Mouse (Mus musculus): ENCODE data around the gene Ddx39. TPM values are rescaled to one million over a fixed set of nuclear protein-coding genes. Genes with fewer than 3 reads are reported as not detected.
A peak's percentile ranks its signal among the peaks of the same experiment; 100 is the strongest.

Ddx39 gene
- polyA plus RNA-seq, 1 experiment from 2014 or later: 150 TPM

- peak overlapping the region; percentile 94 for H3K4me2 ChIP-seq (ENCODE audit: low read depth, low read length)
- H3K4me3 ChIP-seq (ENCODE audit: low read length): peak overlapping the region; percentile 92
- peak overlapping the region; percentile 84 for H3K27ac ChIP-seq (ENCODE audit: low read length)
- WGBS: 46% methylated on average over 19 of the region's 19 CpGs
- peaks cover 19% of the 10 kb centered on the region for H3K4me1 ChIP-seq (replicated peaks; ENCODE audit: control insufficient read depth, insufficient read depth, low read length)
- peak overlapping the region; percentile 99 for H3K9ac ChIP-seq (ENCODE audit: low read length)
- no peaks in the 10 kb centered on the region; the same call in 1 of the 2 replicates for H3K9me3 ChIP-seq (ENCODE audit: control insufficient read depth, low read length)
- no peaks in the 10 kb centered on the region for H3K36me3 ChIP-seq (ENCODE audit: control insufficient read depth, insufficient read depth, low read length)
- no peak for ATAC-seq (ENCODE audit: low read depth)
- no peaks in the 10 kb centered on the region for H3K27me3 ChIP-seq (ENCODE audit: control insufficient read depth, insufficient read depth, low read depth, low read length)
Measured at GRCm38 (mm10) chr8:83697374-83698220, 17.4 kb upstream of the Ddx39 start.

GRCm38 (mm10) chr8:83698291-83698660 is 16.7 kb upstream of the Ddx39 start:
- peak overlapping the region; percentile 84 for H3K27ac ChIP-seq (ENCODE audit: low read length)
- H3K4me2 ChIP-seq (ENCODE audit: low read depth, low read length): peak overlapping the region; percentile 94
- H3K4me1 ChIP-seq (replicated peaks; ENCODE audit: control insufficient read depth, insufficient read depth, low read length): peaks cover 19% of the 10 kb centered on the region
- H3K9me3 ChIP-seq (ENCODE audit: control insufficient read depth, low read length): no peaks in the 10 kb centered on the region; the same call in 1 of the 2 replicates
- H3K9ac ChIP-seq (ENCODE audit: low read length): peak overlapping the region; percentile 99
- no peaks in the 10 kb centered on the region for H3K27me3 ChIP-seq (ENCODE audit: control insufficient read depth, insufficient read depth, low read depth, low read length)
- WGBS: 4% methylated on average over 15 of the region's 15 CpGs
- H3K36me3 ChIP-seq (ENCODE audit: control insufficient read depth, insufficient read depth, low read length): no peaks in the 10 kb centered on the region
- peak; percentile 12; the same call in 1 of the 2 replicates for ATAC-seq (ENCODE audit: low read depth)
- H3K4me3 ChIP-seq (ENCODE audit: low read length): peak overlapping the region; percentile 92

- Histone ChIP-seq H3K27me3 (ENCODE audit: control insufficient read depth, insufficient read depth, low read depth, low read length) (no peaks in the 10 kb centered on the region), H3K4me3 (ENCODE audit: low read length) (peak within 1 kb of the TSS; percentile 92), H3K4me2 (ENCODE audit: low read depth, low read length) (peak within 1 kb of the TSS; percentile 94), H3K9ac (ENCODE audit: low read length) (peak within 1 kb of the TSS; percentile 99), H3K27ac (ENCODE audit: low read length) (peak within 1 kb of the TSS; percentile 84), H3K36me3 (ENCODE audit: control insufficient read depth, insufficient read depth, low read length) (no peaks in the 10 kb centered on the region), H3K4me1 (replicated peaks; ENCODE audit: control insufficient read depth, insufficient read depth, low read length) (peaks cover 19% of the 10 kb centered on the region), H3K9me3 (ENCODE audit: control insufficient read depth, low read length) (no peaks in the 10 kb centered on the region; the same call in 1 of the 2 replicates)
- WGBS: under 1% methylated on average over 58 of the region's 85 CpGs
- peak; percentile 96 for ATAC-seq (ENCODE audit: low read depth)
Measured at GRCm38 (mm10) chr8:83698661-83699453, 16.1 kb upstream of the Ddx39 start, which contains the start of gene Pkn1. Gene Pkn1 (minus strand): TSS chr8:83699179.

DNA sequence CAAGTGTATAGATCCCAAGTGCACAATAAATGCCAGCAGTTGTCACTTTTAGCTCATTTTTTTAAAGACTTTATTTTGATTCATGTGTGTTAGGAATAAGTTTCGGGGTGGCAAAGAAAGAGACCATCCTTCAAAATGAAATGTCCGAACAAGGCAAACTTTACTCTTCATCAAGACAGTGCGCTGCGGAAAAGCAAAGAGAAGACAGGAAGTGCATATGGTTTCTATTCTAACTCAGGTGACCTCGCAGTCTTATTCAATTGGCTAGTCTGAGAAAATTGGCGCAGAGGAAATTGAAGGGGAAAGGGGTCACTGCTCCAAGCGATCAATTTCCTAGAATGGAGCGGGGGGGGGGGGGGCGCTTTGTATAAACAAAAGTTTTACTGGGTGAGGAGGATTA is 15.4 kb upstream of the Ddx39 start:
- Histone ChIP-seq H3K4me2 (ENCODE audit: low read depth, low read length) (peak overlapping the region; percentile 94), H3K27ac (ENCODE audit: low read length) (peak overlapping the region; percentile 84), H3K9ac (ENCODE audit: low read length) (peak overlapping the region; percentile 99), H3K9me3 (ENCODE audit: control insufficient read depth, low read length) (no peaks in the 10 kb centered on the region; the same call in 1 of the 2 replicates), H3K36me3 (ENCODE audit: control insufficient read depth, insufficient read depth, low read length) (no peaks in the 10 kb centered on the region), H3K4me1 (replicated peaks; ENCODE audit: control insufficient read depth, insufficient read depth, low read length) (peaks cover 19% of the 10 kb centered on the region), H3K4me3 (ENCODE audit: low read length) (peak overlapping the region; percentile 92), H3K27me3 (ENCODE audit: control insufficient read depth, insufficient read depth, low read depth, low read length) (no peaks in the 10 kb centered on the region)
- WGBS: 17% methylated on average over 9 of the region's 9 CpGs
- no peak for ATAC-seq (ENCODE audit: low read depth)

- WGBS: 73% methylated on average over 9 of the region's 9 CpGs
- H3K9me3 ChIP-seq (ENCODE audit: control insufficient read depth, low read length): no peaks in the 10 kb centered on the region; the same call in 1 of the 2 replicates
- H3K9ac ChIP-seq (ENCODE audit: low read length): no peak overlapping the region
- no peaks in the 10 kb centered on the region for H3K27me3 ChIP-seq (ENCODE audit: control insufficient read depth, insufficient read depth, low read depth, low read length)
- H3K4me3 ChIP-seq (ENCODE audit: low read length): no peak overlapping the region
- no peaks in the 10 kb centered on the region for H3K36me3 ChIP-seq (ENCODE audit: control insufficient read depth, insufficient read depth, low read length)
- no peak overlapping the region for H3K27ac ChIP-seq (ENCODE audit: low read length)
- H3K4me1 ChIP-seq (replicated peaks; ENCODE audit: control insufficient read depth, insufficient read depth, low read length): peaks cover 19% of the 10 kb centered on the region
- no peak overlapping the region for H3K4me2 ChIP-seq (ENCODE audit: low read depth, low read length)
- ATAC-seq (ENCODE audit: low read depth): no peak
Measured at GRCm38 (mm10) chr8:83700423-83701085, 14.4 kb upstream of the Ddx39 start.

GRCm38 (mm10) chr8:83703426-83703825 is 11.6 kb upstream of the Ddx39 start:
- H3K4me1 ChIP-seq (replicated peaks; ENCODE audit: control insufficient read depth, insufficient read depth, low read length): peaks cover 3% of the 10 kb centered on the region
- H3K27ac ChIP-seq (ENCODE audit: low read length): no peak overlapping the region
- no peak overlapping the region for H3K4me3 ChIP-seq (ENCODE audit: low read length)
- no peaks in the 10 kb centered on the region for H3K36me3 ChIP-seq (ENCODE audit: control insufficient read depth, insufficient read depth, low read length)
- ATAC-seq (ENCODE audit: low read depth): no peak
- no peak overlapping the region for H3K4me2 ChIP-seq (ENCODE audit: low read depth, low read length)
- H3K27me3 ChIP-seq (ENCODE audit: control insufficient read depth, insufficient read depth, low read depth, low read length): no peaks in the 10 kb centered on the region
- no peaks in the 10 kb centered on the region; the same call in 1 of the 2 replicates for H3K9me3 ChIP-seq (ENCODE audit: control insufficient read depth, low read length)
- 75% methylated on average over 4 of the region's 4 CpGs for WGBS
- H3K9ac ChIP-seq (ENCODE audit: low read length): no peak overlapping the region

DNA sequence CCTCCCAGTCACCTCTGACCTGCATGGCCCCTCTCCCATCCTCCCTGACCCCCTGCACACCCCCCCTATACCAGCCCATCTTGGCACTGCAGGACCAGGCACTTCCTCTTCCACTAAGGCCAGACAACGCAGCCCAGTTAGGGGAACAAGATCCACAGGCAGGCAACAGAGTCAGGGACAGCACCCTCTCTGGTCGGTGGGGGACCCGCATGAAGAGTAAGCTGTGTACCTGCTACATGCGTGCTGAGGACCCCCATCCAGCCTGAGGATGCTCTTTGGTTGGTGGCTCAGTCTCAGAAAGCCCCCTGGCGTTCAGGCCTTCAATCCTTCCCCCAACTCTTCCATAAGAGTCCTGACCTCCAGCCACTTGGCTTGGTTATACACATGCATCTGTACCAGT is 8.6 kb upstream of the Ddx39 start:
- no peak overlapping the region for H3K4me2 ChIP-seq (ENCODE audit: low read depth, low read length)
- H3K36me3 ChIP-seq (ENCODE audit: control insufficient read depth, insufficient read depth, low read length): no peaks in the 10 kb centered on the region
- no peaks in the 10 kb centered on the region for H3K4me1 ChIP-seq (replicated peaks; ENCODE audit: control insufficient read depth, insufficient read depth, low read length)
- no peaks in the 10 kb centered on the region for H3K27me3 ChIP-seq (ENCODE audit: control insufficient read depth, insufficient read depth, low read depth, low read length)
- H3K9me3 ChIP-seq (ENCODE audit: control insufficient read depth, low read length): no peaks in the 10 kb centered on the region; the same call in 1 of the 2 replicates
- no peak overlapping the region for H3K4me3 ChIP-seq (ENCODE audit: low read length)
- no peak overlapping the region for H3K27ac ChIP-seq (ENCODE audit: low read length)
- no peak for ATAC-seq (ENCODE audit: low read depth)
- WGBS: 59% methylated on average over 5 of the region's 5 CpGs
- H3K9ac ChIP-seq (ENCODE audit: low read length): no peak overlapping the region

DNA sequence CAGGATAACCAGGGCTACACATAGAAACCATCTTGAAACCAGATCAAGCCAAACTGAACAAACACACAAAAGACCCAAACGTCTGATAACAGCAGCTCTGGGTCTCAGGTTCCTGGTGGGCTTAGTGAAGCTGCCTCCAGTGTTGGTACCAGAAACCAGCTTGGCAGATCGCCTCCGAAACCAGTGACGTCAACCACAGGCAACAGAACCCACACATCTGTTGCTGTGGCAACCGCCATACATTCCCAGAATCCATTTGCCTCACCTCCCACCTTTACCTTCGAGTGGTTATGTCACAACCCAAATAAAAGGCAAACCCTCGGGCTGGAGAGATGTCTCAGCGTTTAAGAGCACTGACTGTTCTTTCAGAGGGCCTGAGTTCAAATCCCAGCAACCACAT is 7.4 kb upstream of the Ddx39 start:
- no peak for ATAC-seq (ENCODE audit: low read depth)
- Histone ChIP-seq H3K9ac (ENCODE audit: low read length) (no peak overlapping the region), H3K4me3 (ENCODE audit: low read length) (no peak overlapping the region), H3K27ac (ENCODE audit: low read length) (no peak overlapping the region), H3K27me3 (ENCODE audit: control insufficient read depth, insufficient read depth, low read depth, low read length) (no peaks in the 10 kb centered on the region), H3K4me2 (ENCODE audit: low read depth, low read length) (no peak overlapping the region), H3K4me1 (replicated peaks; ENCODE audit: control insufficient read depth, insufficient read depth, low read length) (no peaks in the 10 kb centered on the region), H3K36me3 (ENCODE audit: control insufficient read depth, insufficient read depth, low read length) (no peaks in the 10 kb centered on the region), H3K9me3 (ENCODE audit: control insufficient read depth, low read length) (no peaks in the 10 kb centered on the region)
- WGBS: 62% methylated on average over 8 of the region's 8 CpGs
